Mouse (Mus musculus): ENCODE data around the gene Dusp7.

Gene Dusp7

DNA sequence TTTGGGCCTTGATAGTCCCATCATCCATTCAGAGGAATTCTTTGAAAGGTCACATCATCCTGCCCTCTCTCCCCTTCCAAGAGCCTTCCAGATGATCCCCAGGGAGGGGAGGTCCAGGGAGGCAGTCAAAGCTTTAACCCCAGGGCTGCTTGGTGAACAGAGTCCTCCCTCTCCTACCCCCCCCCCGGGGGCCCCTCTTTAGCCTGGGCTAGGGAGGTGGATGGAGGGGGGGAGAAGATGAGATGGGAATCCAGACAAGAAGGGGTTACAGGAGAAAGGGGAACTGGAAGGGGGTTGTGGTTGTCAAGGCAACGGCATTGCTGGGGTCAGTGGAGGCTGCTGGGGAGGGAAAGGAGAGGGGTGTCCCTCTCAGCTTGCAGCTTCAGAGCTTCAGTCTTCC lies 52.2 kb downstream of the Dusp7 start:
- CTCF ChIA-PET: interaction anchor here (0.6 to 1.7 kb wide), 5 partner anchors 11 to 131 kb away, joined by 3 to 7 read pairs (median 5); partner anchors contain the start of gene Parp3

DNA sequence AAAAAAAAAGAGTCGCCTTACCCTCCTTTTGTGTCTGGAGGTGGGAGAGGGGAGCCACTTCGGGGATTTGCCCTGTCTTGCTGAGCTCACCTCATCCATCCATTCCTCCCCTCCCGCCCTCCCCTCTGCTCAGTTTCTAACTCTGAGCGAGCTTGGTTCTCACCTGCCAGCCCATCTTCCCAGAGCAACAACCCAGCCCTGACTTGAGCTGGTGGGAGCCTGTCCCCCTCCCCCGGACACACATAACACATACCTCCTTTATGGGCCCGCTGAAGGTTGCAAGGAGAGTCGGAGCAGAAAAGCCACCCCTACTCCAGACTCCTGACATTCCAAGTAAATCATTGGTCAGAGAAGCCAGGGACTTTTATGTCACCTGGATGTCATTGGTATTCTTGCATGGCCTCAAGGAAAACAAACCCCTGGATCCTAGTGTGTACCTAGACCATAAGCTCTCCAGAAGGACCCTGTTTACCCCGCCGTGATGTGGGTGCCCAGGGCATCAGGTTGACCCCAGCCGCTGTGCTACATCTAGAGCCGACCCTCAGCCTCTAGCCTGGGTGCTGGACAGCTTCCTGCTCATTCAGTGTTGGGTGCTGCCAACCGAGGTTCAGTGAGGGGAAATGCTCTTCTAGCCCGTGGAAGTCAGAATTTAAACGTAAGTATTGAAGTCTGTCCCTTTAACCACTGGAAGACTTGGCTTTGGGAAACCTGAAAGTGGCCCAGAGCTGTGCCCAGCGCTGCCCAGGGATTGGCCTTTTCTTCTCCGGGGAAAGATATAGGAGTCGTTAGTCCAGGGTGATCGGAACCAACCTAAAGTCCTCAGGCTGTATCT lies 52.8 kb downstream of the Dusp7 start:
- CTCF ChIA-PET: interaction anchor here (0.7 to 1.7 kb wide), 12 partner anchors 11 to 209 kb away, joined by 3 to 10 read pairs (median 4); partner anchors contain the start of gene Parp3

DNA sequence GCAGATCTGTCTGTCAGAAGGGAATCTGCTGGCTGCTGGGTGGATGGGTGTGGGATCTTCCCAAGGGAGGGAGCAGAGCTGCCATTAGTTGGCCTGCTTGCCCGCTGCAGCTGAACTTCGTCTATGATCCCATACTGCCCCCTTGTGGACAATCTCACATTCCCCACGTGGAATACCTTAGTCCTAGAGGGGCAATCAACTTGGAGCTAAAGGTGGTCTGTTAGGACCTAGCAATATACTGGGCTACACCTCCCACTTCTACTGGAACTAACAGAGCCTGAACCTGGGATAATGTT lies 53.4 kb downstream of the Dusp7 start:
- CTCF ChIA-PET: interaction anchor here (0.7 to 1.7 kb wide), 10 partner anchors 31 to 210 kb away, joined by 3 to 10 read pairs (median 4); partner anchors contain the start of genes Dusp7 and Parp3
